Mouse (Mus musculus) spleen, embryonic (tissue): Measurements from ENCODE around the gene Coq3.

Experiments
- CTCF ChIA-PET: fragments of 350-600 bp; sonication (Branson Sonifier 250); formaldehyde crosslinking; loops from one replicate; lab custom pipeline; 2022; lab: Charles Lee

Coq3 gene

DNA sequence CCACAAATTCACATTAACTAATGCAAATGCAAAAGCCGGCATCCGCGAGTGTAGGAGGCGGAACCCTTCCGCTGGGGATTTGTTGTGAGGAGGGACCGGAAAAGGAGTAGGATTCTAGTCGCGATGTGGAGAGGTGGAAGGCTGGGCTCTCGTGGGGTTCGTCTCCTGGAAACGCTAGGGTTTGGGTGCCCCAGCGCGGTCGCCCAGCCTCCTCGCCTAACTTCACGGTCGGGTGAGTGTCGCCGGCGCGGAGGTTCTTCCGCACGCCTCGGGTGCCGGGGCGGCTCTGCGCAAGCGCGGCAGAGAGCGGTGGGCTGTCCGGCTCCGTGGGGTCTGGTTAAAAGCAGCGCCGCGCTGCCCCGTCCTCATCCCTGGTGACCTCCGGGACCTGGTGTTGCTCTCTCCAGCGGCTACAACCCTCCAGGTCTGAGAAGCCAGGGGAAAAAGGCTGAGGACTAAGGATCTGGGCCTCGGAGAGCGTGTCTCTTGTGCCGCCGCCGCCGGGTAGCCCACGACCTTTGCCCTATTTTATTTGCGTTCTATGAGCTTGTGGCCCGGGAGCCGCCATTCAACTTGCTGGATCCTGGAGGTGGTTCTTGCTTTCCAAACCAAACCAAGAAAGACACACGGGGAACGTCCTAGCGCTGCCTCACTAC lies at the start of gene Coq3:
Gene Coq3, plus strand, starts transcription at position 109 of the 656 bp plus-strand sequence.
- CTCF ChIA-PET: no interaction called here

- CTCF ChIA-PET: no interaction called here
These were observed 46.6 kb upstream of the Coq3 start for GRCm38 (mm10) chr4:21832844-21833243.

DNA sequence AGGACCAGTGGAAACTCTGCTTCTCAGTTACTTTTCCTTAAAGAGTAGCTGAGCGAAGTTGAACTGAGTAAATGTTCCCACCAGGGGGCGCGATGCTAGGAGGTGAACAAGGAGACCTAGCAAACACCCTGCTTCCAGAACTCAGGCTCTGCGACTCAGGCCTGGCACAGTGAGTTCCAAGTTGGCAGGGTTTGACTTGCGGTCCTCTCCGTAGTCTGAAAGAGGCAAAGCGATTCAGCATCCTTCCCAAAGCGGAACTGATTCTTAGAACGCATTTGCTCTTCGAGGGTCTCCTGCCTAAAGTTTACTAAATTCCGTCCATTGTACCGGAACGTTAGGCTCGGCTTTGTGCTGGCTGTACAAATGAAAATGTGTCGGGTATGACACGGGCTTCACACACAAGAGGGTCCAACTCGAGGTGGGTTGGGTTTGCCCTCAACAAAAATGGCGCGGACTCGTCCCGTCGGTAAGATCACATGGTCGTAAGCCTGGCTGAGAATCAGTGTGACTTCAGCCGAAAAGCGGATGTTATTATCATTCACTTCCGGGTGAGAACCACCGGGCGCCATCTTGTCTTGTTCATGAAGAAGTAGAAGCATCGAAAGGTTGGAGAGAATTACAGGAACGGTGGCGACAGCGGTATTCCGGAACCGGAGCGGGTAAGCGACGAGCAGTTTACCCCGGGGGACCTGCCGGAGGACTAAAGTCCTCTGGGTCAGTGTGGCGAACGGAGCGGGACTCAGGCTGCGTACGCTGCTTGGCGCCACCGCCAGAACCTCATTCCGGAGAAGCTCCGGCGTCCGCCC lies 31.8 kb upstream of the Coq3 start, which contains the start of gene Pnisr:
Gene Pnisr, plus strand, starts transcription at position 103 of the 806 bp plus-strand sequence.
- CTCF ChIA-PET: no interaction called here

GRCm38 (mm10) chr4:21848287-21848630 lies 31.2 kb upstream of the Coq3 start:
- CTCF ChIA-PET: no interaction called here

DNA sequence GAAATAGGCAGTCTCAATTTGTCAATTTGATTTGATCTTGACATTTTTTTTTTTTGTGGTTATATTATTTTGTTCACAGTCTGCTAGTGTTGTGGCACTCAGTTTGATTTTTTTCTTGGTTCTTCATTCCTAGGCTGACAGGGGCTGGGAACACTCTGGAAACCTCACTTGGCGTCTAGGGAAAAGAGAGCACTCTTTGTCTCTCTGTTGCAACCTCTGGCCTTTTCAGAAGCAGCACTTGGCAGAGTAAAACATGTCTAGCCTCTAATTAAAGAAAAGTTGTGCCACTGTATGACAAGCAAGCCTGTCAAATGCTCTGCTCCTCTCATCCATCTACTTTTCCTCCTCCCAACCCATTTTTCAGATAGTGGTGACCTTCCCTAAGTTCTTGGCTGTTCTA lies 22.0 kb upstream of the Coq3 start:
- CTCF ChIA-PET: no interaction called here

- CTCF ChIA-PET: no interaction called here
These were observed 14.2 kb upstream of the Coq3 start for GRCm38 (mm10) chr4:21865226-21865625.

DNA sequence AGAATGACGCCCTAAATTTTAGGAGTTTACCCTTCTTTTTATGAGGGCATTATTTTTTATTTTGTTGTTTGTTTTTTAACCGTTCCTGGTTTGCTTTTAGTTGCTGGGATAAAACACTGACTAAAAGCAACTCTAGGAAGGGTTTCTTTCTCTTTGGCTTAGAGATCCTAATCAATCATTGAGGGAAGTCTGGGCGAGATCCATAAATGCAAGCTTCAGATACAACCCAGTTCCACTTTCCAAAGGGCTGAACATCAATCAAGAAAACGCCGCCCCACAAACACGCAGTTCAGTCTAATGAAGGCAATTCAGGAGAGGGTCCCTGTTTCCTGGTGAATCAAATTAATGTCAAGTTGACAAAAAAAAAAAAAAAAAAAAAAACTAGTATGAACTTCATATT lies 697 bp upstream of the Coq3 start:
- CTCF ChIA-PET: interaction anchor here (0.7 kb wide), 1 partner anchor 139 kb away, joined by 5 read pairs; no protein-coding TSS in a partner anchor

GRCm38 (mm10) chr4:21882806-21883205 lies 3.3 kb downstream of the Coq3 start:
- CTCF ChIA-PET: no interaction called here

DNA sequence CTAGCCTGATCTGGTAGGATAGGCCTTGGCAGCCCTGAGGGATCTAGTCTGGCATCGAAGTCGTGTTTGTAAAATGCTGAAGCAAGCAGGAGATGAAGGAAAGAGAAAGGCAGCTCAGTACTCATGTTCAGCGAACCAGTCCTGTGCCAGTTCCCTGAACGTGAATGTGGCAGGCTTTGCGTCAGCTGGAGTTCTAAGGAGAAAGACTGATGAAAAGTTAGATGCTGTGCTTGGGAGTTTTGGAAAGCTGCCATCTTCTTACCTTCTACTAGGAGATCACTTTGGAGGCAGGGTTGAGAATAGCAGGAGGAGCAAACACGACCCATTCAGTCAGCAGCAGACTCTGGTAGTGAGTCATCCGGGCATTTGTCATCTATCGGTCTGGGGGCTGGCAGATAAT lies 6.4 kb downstream of the Coq3 start:
- CTCF ChIA-PET: no interaction called here

DNA sequence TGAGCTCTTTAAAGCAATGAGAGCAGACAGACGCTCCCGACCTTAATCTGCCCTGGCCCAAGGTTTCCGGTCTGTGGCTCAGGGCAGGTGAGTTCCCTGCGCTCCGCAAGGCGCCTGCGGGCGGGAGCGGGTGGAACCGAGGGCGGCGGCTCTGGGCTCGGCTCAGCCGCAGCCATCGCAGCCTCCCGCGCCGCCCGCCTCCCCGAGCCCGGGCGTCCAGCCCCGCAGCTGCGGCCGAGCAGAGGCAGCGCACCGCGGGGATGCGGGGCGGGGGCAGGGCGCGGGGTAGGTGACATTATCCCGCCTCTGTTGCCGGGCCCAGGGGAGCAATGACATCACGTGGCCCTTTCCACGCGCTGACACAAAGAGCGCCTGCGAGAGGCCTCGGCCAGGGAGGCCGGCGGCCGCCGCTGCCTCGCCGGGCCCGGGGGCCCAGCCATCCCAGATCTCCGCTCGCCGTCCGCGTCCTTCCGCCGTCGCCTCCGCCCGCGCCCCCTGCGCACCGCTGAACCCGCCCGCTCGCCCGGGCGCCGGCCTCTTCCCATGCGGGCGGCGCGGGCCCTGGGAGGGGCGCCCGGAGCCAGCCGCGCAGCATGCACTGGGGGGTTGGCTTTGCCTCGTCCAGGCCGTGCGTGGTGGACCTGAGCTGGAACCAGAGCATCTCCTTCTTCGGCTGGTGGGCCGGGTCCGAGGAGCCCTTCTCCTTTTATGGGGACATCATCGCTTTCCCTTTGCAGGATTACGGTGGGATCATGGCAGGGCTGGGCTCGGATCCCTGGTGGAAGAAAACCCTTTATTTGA lies 51.7 kb downstream of the Coq3 start, which contains the start of gene Faxc:
Gene Faxc, plus strand, starts transcription at position 359 of the 801 bp plus-strand sequence.
- CTCF ChIA-PET: no interaction called here

- CTCF ChIA-PET: no interaction called here
These were observed 52.5 kb downstream of the Coq3 start for GRCm38 (mm10) chr4:21931772-21932630.

DNA sequence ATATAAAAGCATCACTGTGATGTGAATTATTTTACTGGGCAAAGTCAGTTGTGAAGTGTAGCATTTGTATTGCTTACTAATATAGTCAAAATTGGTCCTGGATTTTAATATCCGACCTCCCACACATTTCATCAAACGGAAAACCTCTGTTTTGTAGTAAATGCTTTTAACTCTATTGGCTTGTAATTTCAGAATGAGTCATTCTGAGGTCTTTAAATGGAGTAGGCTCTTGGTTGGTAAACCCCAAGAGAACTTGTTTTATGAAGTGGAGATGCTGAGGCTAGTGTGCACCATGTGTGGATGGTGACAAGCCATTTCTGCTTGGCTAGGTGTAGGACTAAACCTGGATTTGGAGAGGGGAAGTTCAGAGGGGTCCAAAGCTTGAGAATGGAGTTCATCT lies 55.9 kb downstream of the Coq3 start:
- CTCF ChIA-PET: no interaction called here

DNA sequence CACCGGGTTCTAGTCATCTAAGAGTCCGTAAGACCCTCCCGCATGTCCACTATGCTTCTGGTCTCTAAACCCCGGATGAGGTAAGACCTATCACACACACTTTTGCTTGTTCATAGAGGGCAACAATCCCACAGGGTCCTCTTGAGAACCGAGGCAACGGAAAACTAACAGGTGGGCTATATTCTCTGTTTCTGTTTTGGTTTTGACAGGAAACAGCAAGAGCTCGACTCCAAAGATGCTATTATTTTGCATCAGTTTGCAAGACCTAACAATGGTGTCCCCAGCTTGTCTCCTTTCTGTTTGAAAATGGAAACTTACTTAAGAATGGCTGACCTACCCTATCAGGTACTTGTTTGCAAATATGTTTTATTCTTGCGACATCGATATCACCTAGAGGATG lies 57.0 kb downstream of the Coq3 start:
- CTCF ChIA-PET: no interaction called here

GRCm38 (mm10) chr4:21937890-21938289 lies 58.4 kb downstream of the Coq3 start:
- CTCF ChIA-PET: no interaction called here

- CTCF ChIA-PET: no interaction called here
These were observed 65.2 kb downstream of the Coq3 start for GRCm38 (mm10) chr4:21944672-21945071.

GRCm38 (mm10) chr4:21951444-21951843 lies 72.0 kb downstream of the Coq3 start:
- CTCF ChIA-PET: no interaction called here

GRCm38 (mm10) chr4:21952255-21952654 lies 72.8 kb downstream of the Coq3 start:
- CTCF ChIA-PET: no interaction called here

- CTCF ChIA-PET: no interaction called here
These were observed 78.3 kb downstream of the Coq3 start for GRCm38 (mm10) chr4:21957570-21958321.
